Mouse (Mus musculus): ENCODE data around the gene Calr.
"Not testable (repeated sequence)": the region's sequence is repeated elsewhere in the genome, so short reads cannot be mapped to it uniquely, and the experiment has no call there.

The Calr gene

GRCm38 (mm10) chr8:84844397-84845070 is 2.2 kb downstream of the Calr start:
- DNase-seq (ENCODE audit: low spot score in 2 of 2) = no peak

- no peak for DNase-seq (ENCODE audit: low spot score in 2 of 2)
These were observed 5.2 kb downstream of the Calr start for GRCm38 (mm10) chr8:84841514-84841913.

GRCm38 (mm10) chr8:84840248-84840999 is 6.3 kb downstream of the Calr start, which contains the start of gene Rad23a:
TSS of gene Rad23a (minus strand) at chr8:84840665.
- DNase-seq (ENCODE audit: low spot score in 2 of 2) = peak; percentile 84 to 92

GRCm38 (mm10) chr8:84839875-84840247 is 6.9 kb downstream of the Calr start:
- DNase-seq (ENCODE audit: low spot score in 2 of 2) = no peak

DNA sequence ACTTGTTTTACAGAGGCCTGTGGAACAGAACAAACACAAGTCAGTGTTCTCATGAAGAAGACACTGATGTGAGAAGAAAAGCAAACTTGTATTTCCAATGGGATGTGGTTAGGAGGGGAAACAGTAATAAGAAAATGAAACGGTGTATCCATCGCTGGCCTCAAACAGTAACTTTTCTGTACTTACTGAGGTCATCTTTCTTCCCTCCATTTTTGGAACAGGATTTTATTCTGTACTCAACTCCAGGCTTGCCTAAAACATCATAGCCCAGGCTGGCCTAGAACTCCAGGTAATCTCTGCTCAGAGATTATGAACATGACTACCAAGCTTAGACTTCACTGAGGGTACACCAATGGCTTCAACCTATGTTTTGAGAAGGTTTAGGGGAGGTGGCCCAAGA is 7.3 kb downstream of the Calr start:
- DNase-seq (ENCODE audit: low spot score in 2 of 2) = no peak

- DNase-seq (ENCODE audit: low spot score in 2 of 2) = no peak
These were observed 8.2 kb downstream of the Calr start for GRCm38 (mm10) chr8:84838513-84838912.

- no peak for DNase-seq (ENCODE audit: low spot score in 2 of 2)
These were observed 8.7 kb downstream of the Calr start for GRCm38 (mm10) chr8:84837912-84838470.

DNA sequence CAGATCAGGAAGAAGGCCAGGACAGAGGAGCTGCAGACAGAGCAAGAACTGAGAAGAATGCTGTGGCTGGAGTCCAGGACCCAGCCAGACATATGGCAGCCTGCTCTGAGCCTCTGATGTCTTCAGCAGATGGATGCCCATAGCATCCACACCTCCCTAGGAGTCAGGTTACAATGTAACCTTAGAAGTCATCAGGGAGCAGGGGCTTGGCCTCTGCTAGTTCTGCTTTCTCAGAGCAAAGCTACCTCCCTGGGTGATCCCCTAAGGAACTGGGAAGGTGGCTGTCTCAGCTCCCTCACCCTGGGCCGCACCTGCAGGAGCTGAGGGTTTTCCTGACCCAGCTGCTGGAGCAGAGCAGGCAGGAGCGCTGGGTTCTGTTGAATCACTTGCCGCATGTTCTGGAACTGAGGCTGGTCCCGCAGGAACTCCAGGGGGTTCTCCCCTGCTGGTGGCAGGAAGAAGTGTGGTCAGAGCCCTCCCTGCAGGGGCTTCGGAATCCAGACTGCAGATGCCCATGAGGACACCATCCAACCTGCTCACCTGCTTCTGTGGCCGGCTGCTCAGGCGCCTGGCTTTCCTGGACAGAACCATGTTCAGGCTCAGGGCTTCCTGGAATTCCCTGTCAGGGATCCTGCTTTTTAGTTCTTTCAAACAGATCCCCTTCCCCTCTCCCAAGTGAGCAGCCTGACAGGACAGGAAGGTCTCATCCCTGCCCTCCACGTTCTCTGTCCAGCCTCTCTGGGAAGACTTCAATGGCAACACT is 9.4 kb downstream of the Calr start:
- DNase-seq (ENCODE audit: low spot score in 2 of 2) = no peak

DNA sequence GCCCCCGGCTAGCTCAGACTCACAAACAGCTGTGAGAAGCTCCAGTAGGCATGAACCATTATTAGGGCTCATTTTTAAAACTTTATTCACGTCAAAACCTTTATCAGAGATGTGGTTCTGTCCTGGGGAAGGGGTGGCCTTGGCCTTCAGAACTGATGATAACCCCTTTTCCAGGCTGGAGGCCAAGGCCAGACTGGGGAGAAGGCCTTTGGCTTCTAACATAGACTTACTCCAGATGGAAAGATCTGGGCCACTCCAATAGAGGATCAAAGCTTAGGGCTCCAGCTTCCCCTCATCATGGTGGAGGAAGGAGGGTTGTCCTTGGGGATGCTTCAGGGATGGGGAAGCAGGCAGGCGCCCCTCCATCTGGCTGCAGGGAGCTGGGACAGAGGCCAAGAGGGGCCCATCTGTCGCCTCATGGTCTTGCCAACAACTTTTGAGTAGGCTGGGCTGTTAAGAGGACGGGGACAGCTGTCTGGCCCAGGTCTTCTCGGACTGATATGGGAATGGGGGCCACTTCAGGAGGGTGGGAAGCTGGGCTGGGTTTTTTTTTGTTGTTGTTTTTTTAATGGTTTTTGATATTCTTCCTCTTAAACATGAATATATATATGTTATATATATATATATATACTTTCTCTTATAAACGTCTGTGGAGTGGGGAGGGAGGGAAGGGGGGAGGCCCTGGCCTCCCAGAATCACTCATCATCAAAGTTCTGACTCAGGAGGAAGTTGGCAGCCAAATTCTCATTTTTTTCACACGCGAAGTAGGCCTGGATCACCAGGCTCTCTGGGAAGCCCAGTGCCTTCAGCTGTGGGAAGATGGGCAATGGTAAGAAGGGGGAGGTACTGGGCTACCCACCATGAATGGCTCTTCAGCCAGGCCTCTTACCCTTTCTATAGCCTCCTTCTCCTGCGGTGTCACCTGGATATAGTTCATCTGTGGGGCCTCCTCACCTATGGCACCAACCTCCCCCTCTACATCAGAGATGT is 11.6 kb downstream of the Calr start:
- DNase-seq (ENCODE audit: low spot score in 2 of 2) = peak in 1 of 2 experiments; percentile 81

DNA sequence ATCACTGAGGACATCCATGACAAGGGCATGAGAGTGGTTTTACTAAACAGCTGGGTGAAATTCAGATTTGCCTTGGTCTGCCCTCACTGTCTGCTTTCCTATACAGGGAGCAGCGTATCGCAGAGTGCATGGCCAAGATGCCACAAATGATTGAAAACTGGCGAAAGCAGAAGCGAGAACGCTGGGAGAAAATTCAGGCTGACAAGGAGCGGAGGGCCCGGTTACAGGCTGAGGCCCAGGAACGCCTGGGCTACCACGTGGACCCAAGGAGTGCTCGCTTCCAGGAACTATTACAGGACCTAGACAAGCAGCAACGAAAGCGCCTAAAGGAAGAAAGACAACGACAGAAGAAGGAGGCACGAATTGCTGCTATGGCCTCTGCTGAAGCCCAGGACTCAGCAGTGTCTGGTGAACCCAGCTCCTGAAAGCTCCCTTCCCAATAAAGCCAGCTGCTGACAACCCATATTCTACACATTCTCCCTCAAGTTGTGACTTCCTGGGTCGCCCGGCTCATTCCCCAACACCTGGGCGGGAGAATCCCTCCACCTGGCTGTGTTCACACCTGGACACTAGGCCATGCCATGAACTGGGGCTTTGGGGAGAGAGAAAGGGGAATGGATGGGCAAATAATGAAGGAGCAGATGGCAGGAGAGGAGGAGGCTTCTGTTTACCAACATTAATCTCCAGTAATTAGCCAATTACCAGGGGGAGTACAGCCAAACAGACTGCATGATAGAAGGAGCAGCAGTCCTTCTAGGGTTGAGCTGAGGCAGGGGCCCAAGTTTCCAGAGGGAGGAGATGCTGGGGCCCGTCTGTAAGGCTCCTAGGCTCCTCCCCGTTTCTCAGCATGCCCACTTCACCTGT is 12.5 kb downstream of the Calr start:
- DNase-seq (ENCODE audit: low spot score in 2 of 2) = no peak

GRCm38 (mm10) chr8:84832759-84833742 is 13.7 kb downstream of the Calr start:
- no peak for DNase-seq (ENCODE audit: low spot score in 2 of 2)

GRCm38 (mm10) chr8:84832034-84832717 is 14.6 kb downstream of the Calr start:
- DNase-seq (ENCODE audit: low spot score in 2 of 2) = peak in 1 of 2 experiments; percentile 74

DNA sequence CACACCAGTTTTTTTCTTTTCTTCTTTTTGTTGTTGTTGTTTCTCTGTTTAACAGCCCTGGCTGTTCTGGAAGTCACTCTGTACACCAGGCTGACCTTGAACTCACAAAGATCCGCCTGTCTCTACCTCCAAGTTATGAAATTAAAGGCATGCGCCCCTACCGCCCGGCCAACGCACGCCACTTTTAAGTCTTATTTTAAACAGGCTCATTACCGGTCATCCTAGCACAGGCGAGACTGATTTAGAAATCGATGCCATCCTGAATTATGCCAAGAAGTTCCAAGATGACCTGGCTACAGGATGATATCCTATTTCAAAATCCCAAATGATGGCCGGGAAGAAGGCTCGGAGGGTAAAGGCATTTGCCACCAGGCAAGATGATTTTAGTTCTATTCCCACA is 15.2 kb downstream of the Calr start, which contains the start of gene Gadd45gip1:
TSS of gene Gadd45gip1 (plus strand) at position 33 of the 400 bp plus-strand sequence.
- no peak for DNase-seq (ENCODE audit: low spot score in 2 of 2)

GRCm38 (mm10) chr8:84826518-84826917 is 20.2 kb downstream of the Calr start:
- DNase-seq (ENCODE audit: low spot score in 2 of 2) = not testable (repeated sequence)

DNA sequence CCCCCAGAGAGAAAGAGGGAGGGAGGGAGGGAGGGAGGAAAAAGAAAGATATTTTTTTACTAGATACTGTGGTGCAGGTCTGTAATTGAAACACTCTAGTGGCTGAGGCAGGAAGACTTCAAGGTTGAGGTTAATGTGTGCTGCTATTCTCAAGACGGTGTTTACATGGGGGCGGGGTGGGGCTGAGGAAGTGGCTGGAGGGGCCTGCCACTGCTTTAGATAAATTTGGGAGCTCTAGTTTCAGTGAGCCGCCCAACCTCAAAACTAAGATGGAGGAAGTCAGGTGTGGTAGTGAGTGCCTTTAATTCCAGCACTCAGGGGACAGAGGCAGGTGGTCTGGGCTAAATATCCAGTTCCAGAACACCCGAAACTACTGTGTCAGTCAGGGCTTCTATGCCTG is 21.1 kb downstream of the Calr start:
- no peak for DNase-seq (ENCODE audit: low spot score in 2 of 2)

- no peak for DNase-seq (ENCODE audit: low spot score in 2 of 2)
These were observed 23.1 kb downstream of the Calr start for GRCm38 (mm10) chr8:84823653-84824052.

GRCm38 (mm10) chr8:84822723-84823122 is 24.0 kb downstream of the Calr start, which contains the start of gene Dand5:
TSS of gene Dand5 (minus strand) at chr8:84822823.
- no peak for DNase-seq (ENCODE audit: low spot score in 2 of 2)

DNA sequence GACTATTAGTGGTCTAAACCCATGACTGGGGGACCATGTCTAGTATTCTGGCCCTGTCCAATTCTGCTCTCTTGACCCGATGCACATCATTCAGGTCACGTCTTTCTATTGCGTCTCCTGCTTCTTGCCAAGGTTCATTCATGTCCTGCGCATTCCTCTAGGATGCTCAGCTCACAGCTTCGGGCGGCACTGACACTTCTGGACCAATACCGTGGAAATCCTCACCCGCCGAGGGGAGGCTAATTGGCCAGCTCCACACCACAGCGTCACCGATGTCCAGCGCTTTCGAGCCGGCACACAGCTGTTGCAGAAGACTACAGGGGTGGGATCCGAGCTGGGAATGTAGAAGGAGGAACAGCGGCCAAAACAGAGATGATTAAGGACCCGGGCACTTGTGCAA is 30.6 kb downstream of the Calr start:
- no peak for DNase-seq (ENCODE audit: low spot score in 2 of 2)
